Mouse (Mus musculus): ENCODE measurements around the gene Olfr78. TPM values are rescaled to one million over a fixed set of nuclear protein-coding genes. Genes with fewer than 3 reads are reported as not detected.

Olfr78 gene
- total RNA-seq (2012; rRNA removed): not detected in 2 replicates

GRCm38 (mm10) chr7:102759266-102759665 is at the start of gene Olfr78, which contains the start of gene Olfr560:
Olfr78 (minus strand) TSS chr7:102759471.
Olfr560 (minus strand) TSS chr7:102759366.
- H3K9ac ChIP-seq (ENCODE audit: insufficient read depth, low read depth, low read length, poor library complexity, severe bottlenecking): no peak within 1 kb of the TSS
- no peak within 1 kb of the TSS for H3K4me3 ChIP-seq (ENCODE audit: insufficient read depth in 1 of 2, low read depth in 1 of 2, low read length in 2 of 2, poor library complexity in 1 of 2, severe bottlenecking in 1 of 2)
- H3K4me1 ChIP-seq (ENCODE audit: control insufficient read depth in 2 of 2, insufficient read depth in 2 of 2, low read length in 2 of 2, poor library complexity in 1 of 2): no peaks in the 10 kb centered on the region
- no peaks in the 10 kb centered on the region for H3K9me3 ChIP-seq (ENCODE audit: control insufficient read depth, insufficient read depth, low read depth, low read length)
- no peak within 1 kb of the TSS for H3K27ac ChIP-seq (ENCODE audit: insufficient read depth, low read depth, low read length, poor library complexity, severe bottlenecking)
- TF ChIP-seq HCFC1 (IDR thresholded peaks at IDR 0.05; ENCODE audit: borderline replicate concordance, insufficient read depth, low read length) (no peak), ZNF384 (IDR thresholded peaks at IDR 0.05; ENCODE audit: low read depth, low read length) (no peak), CHD2 (IDR thresholded peaks at IDR 0.05; ENCODE audit: low read depth, low read length) (no peak), ZC3H11A (IDR thresholded peaks at IDR 0.05; ENCODE audit: borderline replicate concordance, low read depth, low read length) (no peak), MAFK (IDR thresholded peaks at IDR 0.05; ENCODE audit: insufficient read depth, low read depth, low read length) (no peak)
- no peaks in the 10 kb centered on the region for H3K36me3 ChIP-seq (ENCODE audit: control insufficient read depth, insufficient read depth, low read length, poor library complexity, severe bottlenecking)
- in situ Hi-C loops (cut with MboI; ENCODE audit: low sequenced_read_pairs in 2 of 2, unreplicated experiment in 2 of 2): no loop called here
- no peak for DNase-seq (ENCODE audit: low read depth, low spot score)

GRCm38 (mm10) chr7:102803180-102803579 is 43.9 kb upstream of the Olfr78 start, which contains the start of gene Olfr564:
Olfr564 (plus strand) TSS chr7:102803480.
- H3K9me3 ChIP-seq (ENCODE audit: control insufficient read depth, insufficient read depth, low read depth, low read length): no peaks in the 10 kb centered on the region
- in situ Hi-C loops (cut with MboI; ENCODE audit: low sequenced_read_pairs in 2 of 2, unreplicated experiment in 2 of 2): no loop called here
- TF ChIP-seq ZNF384 (IDR thresholded peaks at IDR 0.05; ENCODE audit: low read depth, low read length): no peak
- no peak for TF ChIP-seq HCFC1 (IDR thresholded peaks at IDR 0.05; ENCODE audit: borderline replicate concordance, insufficient read depth, low read length)
- TF ChIP-seq CHD2 (IDR thresholded peaks at IDR 0.05; ENCODE audit: low read depth, low read length): no peak
- no peak for TF ChIP-seq ZC3H11A (IDR thresholded peaks at IDR 0.05; ENCODE audit: borderline replicate concordance, low read depth, low read length)
- no peak for TF ChIP-seq MAFK (IDR thresholded peaks at IDR 0.05; ENCODE audit: insufficient read depth, low read depth, low read length)
- no peak within 1 kb of the TSS for H3K4me3 ChIP-seq (ENCODE audit: insufficient read depth in 1 of 2, low read depth in 1 of 2, low read length in 2 of 2, poor library complexity in 1 of 2, severe bottlenecking in 1 of 2)
- DNase-seq (ENCODE audit: low read depth, low spot score): no peak
- no peaks in the 10 kb centered on the region for H3K4me1 ChIP-seq (ENCODE audit: control insufficient read depth in 2 of 2, insufficient read depth in 2 of 2, low read length in 2 of 2, poor library complexity in 1 of 2)
- no peaks in the 10 kb centered on the region for H3K36me3 ChIP-seq (ENCODE audit: control insufficient read depth, insufficient read depth, low read length, poor library complexity, severe bottlenecking)
- no peak within 1 kb of the TSS for H3K9ac ChIP-seq (ENCODE audit: insufficient read depth, low read depth, low read length, poor library complexity, severe bottlenecking)
- no peak within 1 kb of the TSS for H3K27ac ChIP-seq (ENCODE audit: insufficient read depth, low read depth, low read length, poor library complexity, severe bottlenecking)

- in situ Hi-C loops (cut with MboI; ENCODE audit: low sequenced_read_pairs in 2 of 2, unreplicated experiment in 2 of 2): no loop called here
- Histone ChIP-seq H3K4me1 (ENCODE audit: control insufficient read depth in 2 of 2, insufficient read depth in 2 of 2, low read length in 2 of 2, poor library complexity in 1 of 2) (no peaks in the 10 kb centered on the region), H3K9ac (ENCODE audit: insufficient read depth, low read depth, low read length, poor library complexity, severe bottlenecking) (no peak within 1 kb of the TSS), H3K4me3 (ENCODE audit: insufficient read depth in 1 of 2, low read depth in 1 of 2, low read length in 2 of 2, poor library complexity in 1 of 2, severe bottlenecking in 1 of 2) (no peak within 1 kb of the TSS), H3K36me3 (ENCODE audit: control insufficient read depth, insufficient read depth, low read length, poor library complexity, severe bottlenecking) (no peaks in the 10 kb centered on the region), H3K9me3 (ENCODE audit: control insufficient read depth, insufficient read depth, low read depth, low read length) (no peaks in the 10 kb centered on the region), H3K27ac (ENCODE audit: insufficient read depth, low read depth, low read length, poor library complexity, severe bottlenecking) (no peak within 1 kb of the TSS)
- TF ChIP-seq CHD2 (IDR thresholded peaks at IDR 0.05; ENCODE audit: low read depth, low read length) (no peak), ZC3H11A (IDR thresholded peaks at IDR 0.05; ENCODE audit: borderline replicate concordance, low read depth, low read length) (no peak), HCFC1 (IDR thresholded peaks at IDR 0.05; ENCODE audit: borderline replicate concordance, insufficient read depth, low read length) (no peak), ZNF384 (IDR thresholded peaks at IDR 0.05; ENCODE audit: low read depth, low read length) (no peak), MAFK (IDR thresholded peaks at IDR 0.05; ENCODE audit: insufficient read depth, low read depth, low read length) (no peak)
- no peak for DNase-seq (ENCODE audit: low read depth, low spot score)
Measured at GRCm38 (mm10) chr7:102770921-102771320, 11.7 kb upstream of the Olfr78 start, which contains the start of gene Olfr561. Olfr561 (plus strand) TSS chr7:102771221.

- Histone ChIP-seq H3K9me3 (ENCODE audit: control insufficient read depth, insufficient read depth, low read depth, low read length) (no peaks in the 10 kb centered on the region), H3K9ac (ENCODE audit: insufficient read depth, low read depth, low read length, poor library complexity, severe bottlenecking) (no peak overlapping the region), H3K4me3 (ENCODE audit: insufficient read depth in 1 of 2, low read depth in 1 of 2, low read length in 2 of 2, poor library complexity in 1 of 2, severe bottlenecking in 1 of 2) (no peak overlapping the region), H3K4me1 (ENCODE audit: control insufficient read depth in 2 of 2, insufficient read depth in 2 of 2, low read length in 2 of 2, poor library complexity in 1 of 2) (no peaks in the 10 kb centered on the region), H3K27ac (ENCODE audit: insufficient read depth, low read depth, low read length, poor library complexity, severe bottlenecking) (no peak overlapping the region), H3K36me3 (ENCODE audit: control insufficient read depth, insufficient read depth, low read length, poor library complexity, severe bottlenecking) (no peaks in the 10 kb centered on the region)
- DNase-seq (ENCODE audit: low read depth, low spot score): peak; percentile 3
- in situ Hi-C loops (cut with MboI; ENCODE audit: low sequenced_read_pairs in 2 of 2, unreplicated experiment in 2 of 2): no loop called here
- TF ChIP-seq MAFK (IDR thresholded peaks at IDR 0.05; ENCODE audit: insufficient read depth, low read depth, low read length) (no peak), CHD2 (IDR thresholded peaks at IDR 0.05; ENCODE audit: low read depth, low read length) (no peak), ZC3H11A (IDR thresholded peaks at IDR 0.05; ENCODE audit: borderline replicate concordance, low read depth, low read length) (no peak), HCFC1 (IDR thresholded peaks at IDR 0.05; ENCODE audit: borderline replicate concordance, insufficient read depth, low read length) (no peak), ZNF384 (IDR thresholded peaks at IDR 0.05; ENCODE audit: low read depth, low read length) (no peak)
Measured at GRCm38 (mm10) chr7:102752086-102752485, 7.2 kb downstream of the Olfr78 start.

Data from ES-E14 (cell line).